Mouse (Mus musculus) hindbrain, embryonic 15.5 days (tissue): ENCODE measurements at regions not wholly inside any gene's neighbourhood (a gene's known extent, or its start where the extent isn't known, plus 50 kb on each side); places are given as distances from the start of the nearest gene placed in this dataset.
"Not testable (repeated sequence)": the region's sequence is repeated elsewhere in the genome, so short reads cannot be mapped to it uniquely, and the experiment has no call there.

Experiments
- ATAC-seq: fragments of 200-750 bp; cut with Nextera tagmentation; 2 replicates; pipeline ENCODE4 v1.8.0; 2017; ENCODE audit warnings: low read depth, moderate number of reproducible peaks, moderate TSS enrichment; ENCODE audit not compliant: low FRiP score
- H3K27ac ChIP-seq: fragments of 300-500 bp; sonication (generic); replicated peaks from 2 replicates; pipeline ENCODE4 v1.5.1; 2015; ENCODE audit warnings: mild to moderate bottlenecking, inconsistent platforms
- H3K27me3 ChIP-seq: fragments of 300-500 bp; sonication (generic); 2 replicates; pipeline ENCODE4 v1.6.1; 2015; ENCODE audit warnings: control low read depth, inconsistent platforms
- H3K36me3 ChIP-seq: fragments of 300-500 bp; sonication (generic); 2 replicates; pipeline ENCODE4 v1.6.1; 2015; ENCODE audit warnings: control low read depth, inconsistent platforms
- H3K4me1 ChIP-seq: fragments of 300-500 bp; sonication (generic); replicated peaks from 2 replicates; pipeline ENCODE4 v1.6.1; 2015; ENCODE audit warnings: control low read depth, inconsistent platforms
- H3K4me2 ChIP-seq: fragments of 300-500 bp; sonication (generic); 2 replicates; pipeline ENCODE4 v1.6.1; 2015; ENCODE audit warnings: moderate library complexity, mild to moderate bottlenecking, inconsistent platforms
- H3K4me3 ChIP-seq: fragments of 300-500 bp; sonication (generic); 2 replicates; pipeline ENCODE4 v1.5.1; 2015; ENCODE audit warnings: mild to moderate bottlenecking, inconsistent platforms
- H3K9ac ChIP-seq: fragments of 300-500 bp; sonication (generic); 2 replicates; pipeline ENCODE4 v1.6.1; 2015; ENCODE audit warnings: inconsistent platforms
- H3K9me3 ChIP-seq: fragments of 300-500 bp; sonication (generic); 2 replicates; pipeline ENCODE4 v1.6.1; 2016; ENCODE audit warnings: control low read depth, inconsistent platforms
- WGBS: fragments of 180-500 bp; shearing (Covaris S2); methylation state at CpG from one replicate; pipeline ENCODE4 v1.1.7; 2015; 5-methylcytosine and 5-hydroxymethylcytosine counted together

- H3K9me3 ChIP-seq = no peaks in the 10 kb centered on the region
- no peak overlapping the region for H3K4me3 ChIP-seq
- no peak overlapping the region for H3K9ac ChIP-seq
- no peak overlapping the region for H3K27ac ChIP-seq
- H3K36me3 ChIP-seq = no peaks in the 10 kb centered on the region
- H3K4me1 ChIP-seq = no peaks in the 10 kb centered on the region
- no peaks in the 10 kb centered on the region for H3K27me3 ChIP-seq
- ATAC-seq = no peak
- WGBS = 81% methylated on average over 5 of the region's 5 CpGs
- H3K4me2 ChIP-seq = no peak overlapping the region
Measured at GRCm38 (mm10) chr15:11487268-11487783, 87.9 kb upstream of the Tars start.

- Histone ChIP-seq H3K27me3 (no peaks in the 10 kb centered on the region), H3K27ac (no peak overlapping the region), H3K4me2 (no peak overlapping the region), H3K9me3 (no peaks in the 10 kb centered on the region), H3K4me1 (no peaks in the 10 kb centered on the region), H3K9ac (no peak overlapping the region), H3K36me3 (no peaks in the 10 kb centered on the region), H3K4me3 (no peak overlapping the region)
- 85% methylated on average over 5 of the region's 5 CpGs for WGBS
- ATAC-seq = no peak
Measured at GRCm38 (mm10) chr15:11483916-11484315, 84.5 kb upstream of the Tars start.

DNA sequence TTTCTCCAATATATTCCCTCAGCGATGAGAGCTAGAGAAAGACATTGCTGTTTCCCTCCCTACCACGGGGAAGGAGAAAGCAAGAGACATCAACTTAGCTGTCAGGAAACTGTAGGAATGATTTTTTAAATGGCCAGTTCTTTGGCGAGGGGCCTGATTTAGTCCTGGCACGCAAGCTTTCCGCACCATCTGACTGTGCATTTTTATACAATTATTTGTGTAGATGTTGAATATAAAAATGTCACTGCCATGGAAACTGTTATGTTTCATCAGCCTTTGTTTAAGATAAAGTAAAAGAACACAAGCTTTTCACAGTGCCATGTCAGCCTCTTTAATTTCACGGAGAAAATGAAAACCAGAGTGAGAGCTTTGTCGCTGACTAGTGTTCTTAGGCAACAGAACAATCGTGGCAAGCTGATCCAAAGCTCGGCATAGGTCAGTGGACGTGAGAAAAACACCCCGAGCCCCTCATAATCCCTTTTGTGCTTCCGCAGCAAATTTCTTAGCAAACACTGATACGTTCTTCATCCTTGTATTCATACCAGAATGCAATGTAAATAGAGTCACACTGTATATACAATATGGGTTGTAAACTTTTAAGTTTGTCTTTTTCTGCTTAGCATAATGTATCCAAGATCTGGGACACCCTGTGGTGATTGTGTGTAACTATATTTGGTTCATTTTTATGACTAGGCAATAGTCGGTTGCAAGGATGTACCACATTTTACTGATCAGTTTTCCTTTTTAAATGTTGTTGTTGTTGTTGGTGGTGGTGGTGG, 79.9 kb upstream of the Tars start:
- 52% methylated on average over 14 of the region's 14 CpGs for WGBS
- Histone ChIP-seq H3K9ac (no peak overlapping the region), H3K27me3 (no peaks in the 10 kb centered on the region), H3K36me3 (no peaks in the 10 kb centered on the region), H3K4me3 (no peak overlapping the region), H3K4me1 (no peaks in the 10 kb centered on the region), H3K27ac (no peak overlapping the region), H3K9me3 (no peaks in the 10 kb centered on the region), H3K4me2 (no peak overlapping the region)
- ATAC-seq = no peak

DNA sequence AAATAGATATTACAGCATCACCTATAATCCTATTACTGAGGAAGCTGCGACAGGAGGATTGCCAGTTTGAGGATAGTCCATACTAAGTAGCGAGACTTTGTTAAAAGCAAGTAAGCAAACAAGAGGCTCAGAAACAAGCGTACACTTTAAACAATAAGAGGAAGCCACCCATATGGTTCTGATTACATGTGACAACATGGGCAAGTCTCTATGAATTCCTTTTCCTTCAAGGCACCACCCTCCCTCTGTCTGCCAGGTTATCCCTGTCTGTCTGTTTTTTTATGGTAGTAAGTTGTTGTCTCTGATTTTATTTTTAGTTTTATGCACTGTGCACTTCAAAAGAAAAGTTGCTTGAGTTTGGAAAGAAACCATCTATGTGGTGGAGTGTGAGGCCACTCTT, 76.8 kb upstream of the Tars start:
- Histone ChIP-seq H3K27me3 (no peaks in the 10 kb centered on the region), H3K9me3 (no peaks in the 10 kb centered on the region), H3K27ac (no peak overlapping the region), H3K4me1 (no peaks in the 10 kb centered on the region), H3K9ac (no peak overlapping the region), H3K36me3 (no peaks in the 10 kb centered on the region), H3K4me3 (no peak overlapping the region), H3K4me2 (no peak overlapping the region)
- ATAC-seq = no peak
- 89% methylated on average over 3 of the region's 3 CpGs for WGBS

DNA sequence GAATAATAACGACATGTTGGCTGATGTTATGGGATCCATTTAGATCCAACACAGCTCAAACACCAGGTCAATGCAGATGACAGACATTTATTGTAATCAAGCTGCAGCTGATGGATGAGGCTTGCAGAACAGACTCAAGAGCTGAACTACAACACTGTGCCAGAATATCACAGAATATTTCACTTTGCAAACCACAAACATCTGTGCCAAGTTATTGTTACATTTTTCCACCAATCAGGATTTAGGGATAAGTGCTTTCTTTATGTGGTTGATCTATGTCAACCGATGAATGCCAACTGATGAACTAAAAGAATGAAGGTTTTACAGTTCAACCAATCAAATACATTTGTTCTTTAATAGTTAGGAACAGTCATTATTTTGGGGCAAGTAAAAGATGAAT, 63.9 kb upstream of the Tars start:
- H3K27ac ChIP-seq = no peak overlapping the region
- WGBS = 91% methylated on average over 2 of the region's 2 CpGs
- H3K9me3 ChIP-seq = no peaks in the 10 kb centered on the region
- H3K4me2 ChIP-seq = no peak overlapping the region
- no peaks in the 10 kb centered on the region for H3K27me3 ChIP-seq
- H3K9ac ChIP-seq = no peak overlapping the region
- ATAC-seq = no peak
- no peak overlapping the region for H3K4me3 ChIP-seq
- no peaks in the 10 kb centered on the region for H3K4me1 ChIP-seq
- no peaks in the 10 kb centered on the region for H3K36me3 ChIP-seq

- H3K9me3 ChIP-seq, H3K36me3 ChIP-seq, H3K4me3 ChIP-seq, H3K27me3 ChIP-seq, ATAC-seq, H3K4me2 ChIP-seq, H3K9ac ChIP-seq, H3K27ac ChIP-seq, H3K4me1 ChIP-seq: not testable (repeated sequence)
- 35% methylated on average over 2 of the region's 2 CpGs for WGBS
Measured at GRCm38 (mm10) chr15:11461575-11461974, 62.1 kb upstream of the Tars start.

GRCm38 (mm10) chr15:11459306-11459705, 59.8 kb upstream of the Tars start:
- H3K27ac ChIP-seq = no peak overlapping the region
- no peaks in the 10 kb centered on the region for H3K4me1 ChIP-seq
- H3K9ac ChIP-seq = no peak overlapping the region
- H3K4me2 ChIP-seq = no peak overlapping the region
- no peaks in the 10 kb centered on the region for H3K36me3 ChIP-seq
- no peaks in the 10 kb centered on the region for H3K9me3 ChIP-seq
- no peak overlapping the region for H3K4me3 ChIP-seq
- WGBS = 91% methylated on average over 2 of the region's 2 CpGs
- ATAC-seq = no peak
- no peaks in the 10 kb centered on the region for H3K27me3 ChIP-seq

DNA sequence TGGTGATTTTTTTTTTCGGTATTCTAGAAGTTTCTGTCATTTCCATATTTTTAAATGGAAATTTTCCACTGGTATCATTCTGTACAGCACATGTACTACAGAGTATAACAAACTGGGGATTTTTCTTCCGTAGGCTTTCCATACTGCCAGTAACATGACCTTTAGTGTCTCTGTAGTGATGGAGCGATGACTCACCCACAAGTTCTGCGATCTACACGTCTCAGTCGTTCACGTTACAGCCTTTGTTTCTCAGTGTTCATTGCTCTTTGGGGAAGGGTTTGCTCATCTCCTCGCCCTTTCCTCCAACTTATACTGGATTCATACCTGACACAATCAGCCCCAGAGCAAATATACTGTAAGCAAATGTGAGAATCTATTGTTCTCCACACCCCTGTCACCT, 57.8 kb upstream of the Tars start:
- H3K9ac ChIP-seq = no peak overlapping the region
- no peak for ATAC-seq
- H3K4me3 ChIP-seq = no peak overlapping the region
- H3K27me3 ChIP-seq = no peaks in the 10 kb centered on the region
- H3K4me1 ChIP-seq = no peaks in the 10 kb centered on the region
- 89% methylated on average over 8 of the region's 8 CpGs for WGBS
- H3K27ac ChIP-seq = no peak overlapping the region
- H3K4me2 ChIP-seq = no peak overlapping the region
- H3K36me3 ChIP-seq = no peaks in the 10 kb centered on the region
- H3K9me3 ChIP-seq = no peaks in the 10 kb centered on the region

DNA sequence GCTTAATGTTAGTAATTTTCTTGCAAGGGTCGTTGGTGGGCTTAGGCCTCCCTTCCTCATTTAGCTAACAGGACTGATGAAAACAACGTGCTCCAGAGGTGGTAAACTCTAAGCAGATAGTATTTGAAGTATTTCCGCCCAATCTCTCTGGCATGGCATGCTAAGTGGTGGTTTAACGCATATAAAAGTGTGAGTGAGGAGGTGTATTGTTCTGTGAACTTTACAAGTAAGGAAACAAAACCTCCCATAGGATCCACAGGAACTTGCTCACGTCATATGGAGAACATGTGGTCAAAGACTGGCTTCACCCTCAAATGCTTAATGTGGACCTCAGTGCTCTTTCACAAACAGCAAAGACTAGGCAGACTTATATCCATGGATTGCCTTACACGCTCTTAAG, 56.5 kb upstream of the Tars start:
- Histone ChIP-seq H3K9me3 (no peaks in the 10 kb centered on the region), H3K4me3 (no peak overlapping the region), H3K27ac (no peak overlapping the region), H3K27me3 (no peaks in the 10 kb centered on the region), H3K4me1 (no peaks in the 10 kb centered on the region), H3K4me2 (no peak overlapping the region), H3K36me3 (no peaks in the 10 kb centered on the region), H3K9ac (no peak overlapping the region)
- 81% methylated on average over 6 of the region's 6 CpGs for WGBS
- no peak for ATAC-seq

DNA sequence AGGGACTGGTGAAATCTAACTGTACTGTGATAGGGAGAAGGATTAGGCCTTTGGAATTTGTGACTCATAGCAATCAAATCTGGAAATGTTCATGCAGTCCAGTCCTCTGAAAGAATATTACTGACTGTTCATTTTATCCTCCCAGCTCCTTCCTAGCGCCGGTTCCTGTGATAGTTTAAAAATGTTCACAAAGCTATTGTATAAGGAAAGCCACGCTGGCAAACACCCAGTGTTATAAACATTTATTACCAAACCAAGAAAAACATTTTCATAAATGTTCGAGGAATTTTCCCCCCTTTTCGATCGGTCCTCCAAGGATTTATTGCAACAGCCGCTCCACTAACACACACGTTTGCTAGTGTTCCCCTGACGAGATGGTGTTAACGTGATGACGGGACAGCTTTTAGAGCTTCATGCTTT, 55.9 kb upstream of the Tars start:
- Histone ChIP-seq H3K9ac (no peak overlapping the region), H3K9me3 (no peaks in the 10 kb centered on the region), H3K27ac (no peak overlapping the region), H3K27me3 (no peaks in the 10 kb centered on the region), H3K36me3 (no peaks in the 10 kb centered on the region), H3K4me1 (no peaks in the 10 kb centered on the region), H3K4me2 (no peak overlapping the region), H3K4me3 (no peak overlapping the region)
- WGBS = 88% methylated on average over 11 of the region's 11 CpGs
- no peak for ATAC-seq

DNA sequence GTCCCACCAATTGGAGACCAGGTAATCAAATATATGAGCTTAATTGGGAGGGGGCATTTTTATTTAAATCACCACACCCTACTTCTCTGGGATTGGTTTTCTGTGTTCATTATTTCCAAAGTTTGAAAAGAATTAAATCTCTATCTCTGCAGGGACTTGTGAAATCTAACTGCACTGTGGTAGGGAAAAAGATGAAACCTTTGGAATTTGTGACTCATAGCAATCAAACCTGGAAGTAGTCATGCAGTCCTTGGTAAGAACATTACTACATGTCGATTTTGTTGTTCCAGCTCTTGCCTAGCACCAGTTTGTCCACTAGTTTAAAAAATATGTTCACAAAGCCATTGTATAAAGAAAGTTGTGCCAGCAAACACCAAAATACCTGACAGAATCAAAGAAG, 54.5 kb upstream of the Tars start:
- no peak overlapping the region for H3K27ac ChIP-seq
- H3K4me1 ChIP-seq = no peaks in the 10 kb centered on the region
- no peak overlapping the region for H3K9ac ChIP-seq
- 93% methylated on average over 1 of the region's 1 CpGs for WGBS
- H3K27me3 ChIP-seq = no peaks in the 10 kb centered on the region
- no peak overlapping the region for H3K4me3 ChIP-seq
- H3K4me2 ChIP-seq = no peak overlapping the region
- no peaks in the 10 kb centered on the region for H3K9me3 ChIP-seq
- no peak for ATAC-seq
- H3K36me3 ChIP-seq = no peaks in the 10 kb centered on the region

GRCm38 (mm10) chr15:11451635-11452034, 52.2 kb upstream of the Tars start:
- no peaks in the 10 kb centered on the region for H3K27me3 ChIP-seq
- H3K9me3 ChIP-seq = no peaks in the 10 kb centered on the region
- ATAC-seq = no peak
- WGBS = 89% methylated on average over 1 of the region's 1 CpGs
- H3K27ac ChIP-seq = no peak overlapping the region
- H3K36me3 ChIP-seq = no peaks in the 10 kb centered on the region
- no peak overlapping the region for H3K4me2 ChIP-seq
- no peak overlapping the region for H3K9ac ChIP-seq
- H3K4me1 ChIP-seq = no peaks in the 10 kb centered on the region
- no peak overlapping the region for H3K4me3 ChIP-seq
